Mouse (Mus musculus) left cerebral cortex, postnatal 10 days (tissue): ENCODE data around the gene Exosc9. TPM values are rescaled to one million over a fixed set of nuclear protein-coding genes. Genes with fewer than 3 reads are reported as not detected.
"Not testable (repeated sequence)": the region's sequence is repeated elsewhere in the genome, so short reads cannot be mapped to it uniquely, and the experiment has no call there.

Source experiments
- DNase-seq, 2 experiments: peaks; one replicate each; pipeline ENCODE4 v3.0.0; 2021 to 2022; ENCODE audit warnings: low spot score in 2 of 2, mixed read lengths in 1 of 2; ENCODE audit errors: extremely low spot score in 1 of 2
- intact Hi-C: fragments of 180-260 bp; cut with DNase I; formaldehyde crosslinking; loops from one replicate; pipeline ENCODE4 v1.15.1; 2025
- total RNA-seq, 2 experiments: library from RNA; stranded (reverse); gene quantifications; 2 replicates each; pipeline ENCODE4 v1.2.3; 2021

Exosc9 gene
- total RNA-seq, 2 experiments from 2014 or later: 49.9 to 50.6 TPM

DNA sequence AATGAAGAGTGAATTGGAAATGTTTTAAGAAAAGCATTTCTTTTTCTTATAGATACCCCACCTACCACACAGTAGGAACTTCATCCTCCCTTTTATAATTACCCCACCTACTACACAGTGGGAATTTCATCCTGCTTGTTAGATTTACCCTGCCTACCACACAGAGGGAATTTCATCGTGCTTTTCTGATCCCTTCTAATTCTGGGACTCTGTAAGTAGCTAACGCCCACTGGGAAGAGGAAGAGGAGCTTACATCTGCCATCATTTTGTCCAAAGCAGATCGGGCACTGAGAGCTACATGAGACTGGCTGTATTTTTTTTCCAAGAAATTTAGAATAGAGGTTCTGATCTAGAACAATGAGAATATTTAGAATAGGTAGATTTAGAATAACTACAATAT is 7.4 kb upstream of the Exosc9 start:
- intact Hi-C loops: no loop called here
- no peak for DNase-seq

DNA sequence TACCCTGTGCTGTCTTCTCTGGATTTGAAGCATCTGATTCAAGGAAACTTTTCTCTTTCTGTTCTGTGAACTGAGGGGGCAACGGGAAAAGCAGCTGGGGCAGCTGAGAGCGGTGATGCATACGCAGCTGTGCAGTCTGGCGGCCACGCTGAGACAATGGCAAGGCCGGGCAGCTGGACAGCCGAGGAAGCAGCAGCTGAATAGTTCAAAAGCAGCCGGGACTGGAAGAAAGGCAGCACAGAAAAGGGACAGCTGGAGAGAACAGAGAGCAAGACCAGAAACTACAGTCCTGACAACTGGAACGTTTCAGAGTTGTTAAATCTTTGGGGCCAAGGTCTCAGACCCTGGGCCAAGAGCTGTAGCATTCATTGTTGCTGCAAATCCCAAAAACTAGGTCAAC is 1.1 kb upstream of the Exosc9 start:
- intact Hi-C loops: no loop called here
- DNase-seq: peak; percentile 47 to 60

DNA sequence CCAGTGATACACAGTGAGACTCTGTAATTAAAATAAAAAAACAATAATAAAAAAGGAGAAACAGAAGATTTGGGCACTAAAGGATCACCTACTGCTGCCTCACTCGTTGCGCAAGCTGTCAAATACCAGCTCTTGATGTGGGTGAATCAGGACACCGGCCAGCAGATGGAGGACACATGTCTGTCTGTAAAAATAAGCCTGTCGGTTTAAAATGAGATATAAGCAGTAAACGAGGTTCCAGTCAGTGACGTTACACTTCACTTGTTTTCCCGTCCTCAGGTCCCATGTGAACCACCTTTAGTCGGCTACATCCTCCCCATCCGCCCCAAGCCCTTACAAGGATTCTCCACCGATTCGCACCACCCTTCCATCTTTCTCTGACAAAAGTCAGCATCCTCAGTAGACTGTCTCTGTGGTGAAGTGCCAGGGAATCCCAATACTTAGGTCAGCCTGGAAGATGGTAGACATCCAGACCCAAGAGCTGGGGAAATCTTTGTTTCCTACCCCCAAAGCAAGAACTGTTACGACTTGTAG is 488 bp upstream of the Exosc9 start:
- no peak for DNase-seq
- intact Hi-C loops: no loop called here

- DNase-seq: no peak
- intact Hi-C loops: no loop called here
Observed at GRCm38 (mm10) chr3:36557601-36558000, 5.2 kb downstream of the Exosc9 start.

- intact Hi-C loops: no loop called here
- no peak for DNase-seq
Observed at GRCm38 (mm10) chr3:36559606-36560005, 7.2 kb downstream of the Exosc9 start.

DNA sequence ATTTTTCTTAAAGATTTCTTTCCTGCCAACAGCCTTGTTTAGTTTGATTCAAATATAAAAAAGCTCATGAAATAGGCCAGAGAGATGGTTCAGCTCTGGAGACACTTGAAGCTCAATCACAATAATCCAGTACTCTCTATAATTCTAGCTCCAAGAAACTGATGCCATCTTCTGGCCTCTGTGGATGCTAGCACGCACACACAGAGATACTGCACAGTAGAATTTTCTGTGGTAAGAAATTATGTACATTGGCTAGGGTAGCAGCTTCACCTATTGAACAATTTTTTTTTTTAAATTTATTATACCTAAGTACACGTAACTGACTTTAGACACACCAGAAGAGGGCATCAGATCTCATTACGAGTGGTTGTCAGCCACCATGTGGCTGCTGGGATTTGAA is 11.3 kb downstream of the Exosc9 start:
- intact Hi-C loops: no loop called here
- DNase-seq: no peak

DNA sequence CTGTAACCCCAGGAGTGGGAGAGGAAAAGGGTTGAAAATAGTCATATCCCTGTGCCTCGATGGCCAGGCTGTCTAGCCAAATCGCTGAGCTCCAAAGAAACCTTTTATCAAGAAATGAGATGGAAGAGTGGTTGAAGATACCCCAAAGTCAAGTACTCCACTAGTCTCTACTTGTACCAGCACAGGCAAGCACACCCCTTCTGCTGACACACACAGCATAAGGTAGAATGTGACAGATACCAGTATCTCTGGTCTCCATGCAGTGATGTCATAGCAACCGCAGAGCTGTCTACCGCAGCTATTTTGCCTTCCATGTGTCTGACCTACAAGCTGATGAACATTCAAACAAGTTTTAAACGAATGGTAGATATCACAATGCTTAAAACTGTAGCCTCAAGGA is 17.4 kb downstream of the Exosc9 start:
- no peak for DNase-seq
- intact Hi-C loops: no loop called here

GRCm38 (mm10) chr3:36571361-36571826 is 19.0 kb downstream of the Exosc9 start:
- DNase-seq: no peak
- intact Hi-C loops: no loop called here

- intact Hi-C loops: no loop called here
- peak; percentile 98 to 99 for DNase-seq
Observed at GRCm38 (mm10) chr3:36571827-36572378, 19.5 kb downstream of the Exosc9 start, which contains the start of gene Ccna2. TSS of gene Ccna2 (minus strand) at chr3:36572150.

DNA sequence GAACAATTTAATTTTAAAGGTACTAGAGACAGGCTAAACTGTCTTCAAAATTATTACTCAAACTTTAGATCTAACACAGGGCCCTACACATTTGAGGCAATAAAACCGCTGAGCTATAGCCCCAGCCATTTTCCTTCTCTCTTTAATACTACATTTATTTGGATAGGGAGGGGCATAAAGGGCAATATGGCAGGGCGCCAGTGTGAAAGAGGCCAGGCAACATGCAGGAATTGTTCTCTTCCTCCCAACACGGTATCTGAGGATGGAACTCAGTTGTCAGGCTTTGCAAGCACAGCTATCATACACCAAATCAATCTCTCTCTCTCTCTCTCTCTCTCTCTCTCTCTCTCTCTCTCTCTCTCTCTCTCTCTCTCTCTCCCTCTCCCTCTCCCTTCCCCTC is 46.4 kb downstream of the Exosc9 start:
- intact Hi-C loops: no loop called here

DNA sequence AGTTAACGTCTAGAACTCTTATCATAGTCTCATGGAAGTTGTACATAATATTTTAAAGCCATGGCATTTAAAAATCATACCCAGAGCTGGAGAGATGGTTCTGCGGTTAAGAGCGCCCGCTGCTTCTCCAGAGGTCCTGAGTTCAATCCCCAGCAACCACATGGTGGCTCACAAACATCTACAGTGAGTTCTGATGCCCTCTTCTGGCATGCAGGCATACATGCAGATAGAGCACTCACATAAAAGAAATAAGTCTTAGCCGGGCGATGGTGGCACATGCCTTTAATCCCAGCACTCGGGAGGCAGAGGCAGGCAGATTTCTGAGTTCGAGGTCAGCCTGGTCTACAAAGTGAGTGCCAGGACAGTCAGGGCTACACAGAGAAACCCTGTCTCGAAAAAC is 47.4 kb downstream of the Exosc9 start:
- intact Hi-C loops, DNase-seq: not testable (repeated sequence)

More for the DNA sequence above, 46.4 kb downstream of the Exosc9 start:
- DNase-seq: no peak

DNA sequence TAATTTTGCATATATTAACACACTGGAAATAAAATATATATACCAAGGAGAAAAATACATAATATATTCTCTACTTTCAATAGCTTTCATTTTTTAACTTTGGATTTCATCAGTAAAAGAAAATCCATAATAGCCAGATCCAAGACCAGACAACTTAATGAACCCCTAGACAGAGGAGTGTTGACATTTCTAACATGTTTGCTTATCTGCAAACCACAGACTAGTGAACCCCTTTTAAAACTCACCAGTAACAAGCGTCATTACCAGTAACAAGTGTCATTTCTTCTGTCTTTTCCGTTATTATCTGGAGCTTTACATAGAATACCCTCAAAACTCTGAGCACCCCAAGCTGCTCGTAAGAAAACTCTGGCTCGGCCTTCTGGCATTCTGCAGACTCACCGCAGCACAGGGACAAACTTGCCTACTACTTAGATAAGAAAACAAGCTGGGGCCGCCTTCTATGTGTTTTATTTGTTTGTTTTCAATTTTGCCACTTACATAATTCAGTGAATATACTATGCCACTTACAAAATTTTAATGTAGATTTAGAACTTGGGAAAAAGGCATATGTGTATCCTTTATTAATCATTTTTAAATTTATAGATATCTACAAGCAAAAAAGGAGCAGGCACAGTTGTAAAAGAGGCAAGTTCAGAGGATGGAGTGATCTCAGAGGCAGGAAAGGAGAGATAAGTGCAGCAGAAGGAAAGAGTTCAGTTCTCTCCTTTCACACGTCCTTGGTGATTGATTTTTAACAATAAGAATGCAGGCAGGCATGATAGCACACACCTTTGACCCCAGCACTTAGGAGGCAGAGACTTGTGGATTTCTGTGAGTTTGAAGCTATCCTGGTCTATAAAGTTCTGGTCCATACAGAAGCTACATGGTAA is 53.7 kb downstream of the Exosc9 start:
- intact Hi-C loops: no loop called here
- DNase-seq: no peak

DNA sequence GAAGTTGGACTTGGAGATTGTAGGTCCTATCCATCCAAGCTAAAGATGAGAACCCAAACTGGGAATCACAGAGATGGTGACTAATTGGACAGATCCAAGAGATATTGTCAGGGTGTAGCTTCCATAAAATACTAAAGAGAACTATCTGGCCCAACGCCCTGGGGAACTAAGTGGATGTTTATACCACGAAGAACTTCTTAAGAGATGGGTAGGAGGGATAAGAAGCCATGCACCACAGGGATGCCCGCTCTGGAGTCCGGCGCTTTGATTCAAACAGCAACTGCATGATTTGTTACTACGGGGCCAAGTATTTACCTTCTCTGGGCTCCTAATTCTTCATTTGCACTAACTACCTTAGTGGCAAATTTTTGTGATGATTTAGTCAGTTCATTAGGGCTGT is 60.3 kb downstream of the Exosc9 start:
- intact Hi-C loops: no loop called here
- peak in 1 of 2 experiments; percentile 7 for DNase-seq

DNA sequence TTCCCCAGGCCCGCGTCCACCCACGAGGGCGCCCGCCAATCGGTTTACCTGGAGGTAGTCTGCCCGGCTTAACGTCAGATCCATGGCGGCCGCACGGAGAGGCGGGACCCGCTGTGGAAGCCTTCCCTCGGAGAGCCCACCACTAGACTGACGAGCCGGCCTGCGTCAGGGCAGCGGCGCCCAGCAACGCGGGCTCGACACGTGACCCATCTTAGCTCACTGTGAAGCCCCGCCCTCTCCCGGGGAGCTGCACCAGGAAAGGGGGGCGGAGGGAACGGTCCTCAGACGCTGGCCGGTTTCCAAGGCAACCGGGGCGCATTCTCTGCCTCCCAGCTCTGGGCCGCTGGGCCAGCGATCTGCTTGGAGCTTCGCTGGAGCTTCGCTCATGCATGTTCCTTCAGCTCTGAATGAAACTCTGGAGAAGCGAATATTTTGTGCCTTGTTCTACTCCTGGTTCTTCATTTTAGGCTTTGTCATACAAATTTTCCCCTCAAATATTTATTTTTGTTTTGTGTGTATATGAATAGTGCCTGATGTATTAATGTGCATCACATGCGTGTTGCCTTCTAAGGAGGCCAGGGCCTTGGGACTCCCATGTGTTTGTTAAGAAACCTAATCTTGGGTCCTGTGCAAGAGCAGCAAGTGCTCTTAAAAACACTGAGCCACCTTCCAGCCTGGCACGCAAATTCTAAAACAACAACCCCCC is 60.9 kb downstream of the Exosc9 start, which contains the start of gene Bbs7:
Gene Bbs7, minus strand, starts transcription at position 276 of the 706 bp plus-strand sequence.
- intact Hi-C loops: no loop called here
- peak; percentile 95 to 99 for DNase-seq

GRCm38 (mm10) chr3:36613908-36614255 is 61.5 kb downstream of the Exosc9 start:
- intact Hi-C loops: no loop called here
- peak in 1 of 2 experiments; percentile 48 for DNase-seq

Other genes starting within 250 kb of the Exosc9 start
- 10 to 100 TPM; 32.6 to 35.1 TPM for gene Anxa5, start 76.7 kb upstream of the Exosc9 start, total RNA-seq
- gene 1810062G17Rik, start 76.7 kb upstream of the Exosc9 start, total RNA-seq: under 1 TPM in 1 of 2 experiments, not detected in 1; 0.41 TPM
- gene Gm11549, start 30.8 kb upstream of the Exosc9 start, total RNA-seq: 10 to 100 TPM; 15.9 to 18.8 TPM
- gene Ccna2, start 19.5 kb downstream of the Exosc9 start, total RNA-seq: 1 to 10 TPM; 4.6 to 7.2 TPM
- gene Bbs7, start 60.9 kb downstream of the Exosc9 start, total RNA-seq: 10 to 100 TPM; 13.6 to 13.9 TPM
- 10 to 100 TPM; 28.6 to 38.6 TPM for gene Trpc3, start 137.6 kb downstream of the Exosc9 start, total RNA-seq